Mouse (Mus musculus) G1E (cell line): ENCODE measurements around the gene Dcaf5. TPM values are rescaled to one million over a fixed set of nuclear protein-coding genes. Genes with fewer than 3 reads are reported as not detected.

ENCODE experiments used
- ATAC-seq: 2 replicates; pipeline ENCODE4 v1.8.0; 2016; ENCODE audit warnings: mild to moderate bottlenecking; ENCODE audit not compliant: insufficient number of reproducible peaks, poor library complexity, low FRiP score, severe bottlenecking; ENCODE audit errors: extremely low read depth
- DNase-seq: peaks from one replicate; pipeline ENCODE4 v3.0.0; 2012; ENCODE audit warnings: low spot score
- H3K27me3 ChIP-seq: 2 replicates; pipeline ENCODE4 v1.6.1; 2012; ENCODE audit warnings: mild to moderate bottlenecking, low read length, inconsistent platforms; ENCODE audit not compliant: insufficient read depth
- H3K36me3 ChIP-seq: replicated peaks from 2 replicates; pipeline ENCODE3; 2012; ENCODE audit warnings: mild to moderate bottlenecking, inconsistent platforms
- H3K4me1 ChIP-seq: 2 replicates; pipeline ENCODE4 v1.6.1; 2012; ENCODE audit warnings: low read depth, low read length, inconsistent platforms, mixed read lengths; ENCODE audit not compliant: insufficient read depth
- H3K4me3 ChIP-seq: 2 replicates; pipeline ENCODE4 v1.5.1; 2012; ENCODE audit warnings: low read depth, mild to moderate bottlenecking, inconsistent platforms, low read length, moderate library complexity, mixed read lengths
- H3K9me3 ChIP-seq: replicated peaks from 2 replicates; pipeline ENCODE4 v1.6.1; 2012; ENCODE audit warnings: inconsistent platforms
- CTCF ChIP-seq: IDR thresholded peaks from 2 replicates; pipeline ENCODE4 v1.5.1; 2012; ENCODE audit warnings: low read depth, low read length, inconsistent platforms, mixed read lengths
- GATA1 ChIP-seq: IDR thresholded peaks from 2 replicates; pipeline ENCODE4 v1.6.1; 2012; ENCODE audit warnings: borderline replicate concordance, low read length, inconsistent platforms, mixed read lengths
- GATA2 ChIP-seq: IDR thresholded peaks from 2 replicates; pipeline ENCODE4 v1.6.1; 2012; ENCODE audit warnings: low read depth, low read length, inconsistent platforms, borderline replicate concordance
- POLR2AphosphoS5 ChIP-seq: IDR thresholded peaks from 2 replicates; pipeline ENCODE4 v1.6.1; 2012; ENCODE audit warnings: low read depth, low read length, inconsistent platforms; ENCODE audit not compliant: insufficient replicate concordance
- TAL1 ChIP-seq: conservative IDR thresholded peaks from 2 replicates; pipeline ENCODE4 v1.6.1; 2012; ENCODE audit warnings: low read depth, low read length, inconsistent platforms, mixed read lengths
- polyA plus RNA-seq: library from polyadenylated mRNA; stranded (reverse); fragments of >175 nt; gene quantifications from 2 replicates; pipeline ENCODE4 v1.2.3, GENCODE M21; 2012
- total RNA-seq, 2 experiments: library from RNA; stranded (forward) in 1 of 2; stranded (reverse) in 1 of 2; fragments of 200-1000 nt in 1 of 2; fragments of >200 nt in 1 of 2; fragmentation: Nextera tagmentation in 1 of 2; gene quantifications; 2 replicates each; pipeline ENCODE4 v1.2.3; 2014 to 2017

Gene Dcaf5
- total RNA-seq (2014; fragmentation: Nextera tagmentation) = 36.6 and 47.2 TPM in 2 replicates
- total RNA-seq (2017) = 26.6 and 26.7 TPM in 2 replicates
- polyA plus RNA-seq = 25.0 and 25.6 TPM in 2 replicates

- H3K9me3 ChIP-seq = no peaks in the 10 kb centered on the region
- ATAC-seq = peak; percentile 47
- H3K4me1 ChIP-seq = peaks cover 27% of the 10 kb centered on the region
- peak; percentile 95 for DNase-seq
- H3K27me3 ChIP-seq = peaks cover 3% of the 10 kb centered on the region
- peaks cover 20% of the 10 kb centered on the region for H3K36me3 ChIP-seq
- H3K4me3 ChIP-seq = peak within 1 kb of the TSS; percentile 86
- TF ChIP-seq CTCF (no peak), GATA2 (no peak), POLR2AphosphoS5 (no peak), GATA1 (no peak), TAL1 (no peak)
These were observed at the start of gene Dcaf5 for GRCm38 (mm10) chr12:80436336-80436976. Gene Dcaf5, minus strand, starts transcription at chr12:80436601.

- TF ChIP-seq TAL1 (no peak), CTCF (no peak), GATA1 (no peak), GATA2 (no peak), POLR2AphosphoS5 (no peak)
- Histone ChIP-seq H3K9me3 (no peaks in the 10 kb centered on the region), H3K4me3 (no peak overlapping the region), H3K36me3 (peaks cover 66% of the 10 kb centered on the region), H3K27me3 (no peaks in the 10 kb centered on the region), H3K4me1 (peaks cover 2% of the 10 kb centered on the region; the same call in 1 of the 2 replicates)
- ATAC-seq = no peak
- no peak for DNase-seq
These were observed 47.0 kb upstream of the Dcaf5 start for GRCm38 (mm10) chr12:80483397-80483796.

GRCm38 (mm10) chr12:80479986-80480385, 43.6 kb upstream of the Dcaf5 start:
- H3K9me3 ChIP-seq = no peaks in the 10 kb centered on the region
- H3K36me3 ChIP-seq = peaks cover 56% of the 10 kb centered on the region
- peaks cover 3% of the 10 kb centered on the region; the same call in 1 of the 2 replicates for H3K4me1 ChIP-seq
- no peak overlapping the region for H3K4me3 ChIP-seq
- ATAC-seq (no peak), DNase-seq (no peak)
- TF ChIP-seq GATA2 = no peak
- TF ChIP-seq TAL1 = no peak
- TF ChIP-seq POLR2AphosphoS5 = no peak
- no peak for TF ChIP-seq GATA1
- TF ChIP-seq CTCF = no peak
- no peaks in the 10 kb centered on the region for H3K27me3 ChIP-seq

- ATAC-seq (no peak), DNase-seq (peak; percentile 27)
- Histone ChIP-seq H3K4me3 (no peak overlapping the region; the same call in 1 of the 2 replicates), H3K36me3 (peaks cover 20% of the 10 kb centered on the region), H3K27me3 (no peaks in the 10 kb centered on the region), H3K4me1 (peaks cover 25% of the 10 kb centered on the region), H3K9me3 (no peaks in the 10 kb centered on the region)
- TF ChIP-seq GATA2 (no peak), POLR2AphosphoS5 (no peak), CTCF (no peak), TAL1 (no peak), GATA1 (no peak)
These were observed 37.3 kb upstream of the Dcaf5 start for GRCm38 (mm10) chr12:80473731-80474130.

DNA sequence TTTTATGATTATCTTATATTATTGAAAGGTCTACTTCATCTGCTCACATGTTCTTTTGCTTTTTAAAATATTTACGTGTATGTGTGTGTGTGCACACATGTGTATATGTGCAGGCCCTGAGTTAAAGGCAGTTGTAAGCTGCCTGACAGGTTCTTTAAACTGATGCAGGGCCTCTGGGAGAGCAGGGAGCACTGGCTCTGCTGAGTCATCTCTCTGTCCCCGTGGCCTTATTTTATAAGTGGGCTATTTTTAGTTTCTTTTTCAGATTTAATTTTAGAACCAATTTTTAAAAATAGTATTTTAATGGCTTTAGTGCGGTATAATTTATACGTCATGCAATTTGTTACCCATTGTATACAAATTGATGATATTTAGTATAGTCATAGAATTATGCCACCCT, 35.5 kb upstream of the Dcaf5 start:
- DNase-seq = peak; percentile 34

DNA sequence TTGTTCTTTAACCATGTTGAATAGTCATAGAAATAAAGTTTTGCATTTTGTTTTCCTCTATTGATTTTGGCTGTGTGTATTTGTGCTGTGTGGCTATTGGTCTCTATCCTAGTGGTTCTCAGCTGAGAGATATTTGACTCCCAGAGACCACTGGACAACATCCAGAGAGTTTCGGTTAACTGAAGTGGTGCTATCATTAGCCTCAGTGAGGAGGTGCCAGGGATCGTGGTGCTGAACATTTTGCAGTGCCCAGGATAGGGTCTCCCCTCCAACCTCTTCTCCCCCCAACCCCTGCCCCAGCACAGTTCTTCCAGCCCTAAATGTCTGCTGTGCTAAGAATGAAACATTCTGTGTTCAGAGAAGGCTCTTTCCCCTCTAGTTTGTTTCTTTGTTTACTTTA, 33.8 kb upstream of the Dcaf5 start:
- no peaks in the 10 kb centered on the region for H3K9me3 ChIP-seq
- TF ChIP-seq POLR2AphosphoS5 (no peak), TAL1 (no peak), GATA1 (no peak), CTCF (no peak), GATA2 (no peak)
- no peaks in the 10 kb centered on the region for H3K27me3 ChIP-seq
- H3K36me3 ChIP-seq = peaks cover 5% of the 10 kb centered on the region
- H3K4me1 ChIP-seq = peaks cover 24% of the 10 kb centered on the region
- DNase-seq = no peak
- no peak overlapping the region for H3K4me3 ChIP-seq
- no peak for ATAC-seq

More for the DNA sequence above, 35.5 kb upstream of the Dcaf5 start:
- no peak for TF ChIP-seq TAL1
- TF ChIP-seq POLR2AphosphoS5 = no peak
- TF ChIP-seq GATA1 = no peak
- no peak for TF ChIP-seq GATA2
- TF ChIP-seq CTCF = no peak
- Histone ChIP-seq H3K4me3 (no peak overlapping the region), H3K27me3 (no peaks in the 10 kb centered on the region), H3K4me1 (peaks cover 25% of the 10 kb centered on the region), H3K36me3 (peaks cover 16% of the 10 kb centered on the region), H3K9me3 (no peaks in the 10 kb centered on the region)
- peak; percentile 49; the same call in 1 of the 2 replicates for ATAC-seq
